8 mouse cellular contexts compared by ENCODE assay signal in genomic region chr4:136239622-136240021, GRCm38 (mm10). TPM values are rescaled to one million over a fixed set of nuclear protein-coding genes. Genes with fewer than 3 reads are reported as not detected.
A peak's percentile ranks its signal among the peaks of the same experiment; 100 is the strongest.
DNase-seq lines count a peak whose midpoint lies in the region; ATAC-seq and TF ChIP-seq lines count a peak whose summit lies in the region.
"Had no signal": no experiment of that assay in that cellular context is flagged by ENCODE, and none has a peak within 500 bp of the region (broad histone marks: within the 10 kb centered on the region; RNA-seq: fewer than 3 reads in every experiment).

No protein-coding gene starts in this region.

- TF ChIP-seq CTCF in G1E (IDR thresholded peaks at IDR 0.05; ENCODE audit: low read depth, low read length) = peak; percentile 66
- peak; percentile 50; the same call in 1 of the 2 replicates for TF ChIP-seq CTCF in embryonic fibroblast, embryonic 13.5 days (IDR thresholded peaks at IDR 0.05; ENCODE audit: borderline replicate concordance, insufficient read depth, low read length)

- no peak overlapping the region for H3K27ac ChIP-seq in embryonic fibroblast, embryonic 13.5 days (ENCODE audit: insufficient read depth, low read length)
- H3K27ac ChIP-seq: macrophage had no signal

- H3K27me3 ChIP-seq in G1E (ENCODE audit: insufficient read depth, low read length) = peaks cover 53% of the 10 kb centered on the region

- H3K9me3 ChIP-seq in G1E (replicated peaks) = 0 out of 2 replicates have a peak, but pooled peaks cover 4% of the 10 kb centered on the region

- TF ChIP-seq POLR2A in embryonic fibroblast, embryonic 13.5 days (IDR thresholded peaks at IDR 0.05; ENCODE audit: low read depth, low read length) = no peak

- no peaks in the 10 kb centered on the region for H3K36me3 ChIP-seq in G1E (replicated peaks)

- intact Hi-C loops in heart, postnatal 25 days (cut with DNase I) = loop anchor here (2.0 to 5.0 kb wide), 3 partner anchors 19 to 77 kb away; no protein-coding TSS in a partner anchor

- peak; percentile 66 for DNase-seq in G1E (ENCODE audit: low spot score)
- DNase-seq in adrenal gland, postnatal 25 days = peak; percentile 84
- DNase-seq in heart, postnatal 25 days (ENCODE audit: low spot score) = peak; percentile 73
- peak; percentile 80 to 83 for DNase-seq in layer of hippocampus, postnatal 36 days
- peak; percentile 82 to 88 for DNase-seq in lung, postnatal 4 days
- DNase-seq in spleen, adult 12 weeks (ENCODE audit: low spot score) = peak; percentile 45

- peak; percentile 54; the same call in 1 of the 2 replicates for ATAC-seq in G1E (ENCODE audit: extremely low read depth, insufficient number of reproducible peaks, low FRiP score, poor library complexity, severe bottlenecking)

- H3K4me3 ChIP-seq in G1E (ENCODE audit: low read depth, low read length) = no peak overlapping the region
- H3K4me3 ChIP-seq in embryonic fibroblast, embryonic 13.5 days (ENCODE audit: insufficient read depth, low read length) = no peak overlapping the region

- H3K4me1 ChIP-seq in G1E (ENCODE audit: insufficient read depth, low read depth, low read length) = peaks cover 4% of the 10 kb centered on the region
- H3K4me1 ChIP-seq in embryonic fibroblast, embryonic 13.5 days (ENCODE audit: control insufficient read depth, insufficient read depth, low read length) = no peaks in the 10 kb centered on the region

RNA-seq across cellular contexts. Expression of gene Tcea3, which starts 7.9 kb away (rescaled TPM):
- total RNA-seq in G1E (2014; fragmentation: Nextera tagmentation) = not detected in 2 replicates
- 0.55 and 0.70 TPM in 2 replicates for total RNA-seq in G1E (2017)
- polyA plus RNA-seq in G1E (2012) = not detected in 2 replicates
- 2.3 TPM in 2 replicates for total RNA-seq in adrenal gland, postnatal 25 days (2021)
- 13.1 and 15.6 TPM in 2 replicates for polyA plus RNA-seq in embryonic fibroblast, embryonic 13.5 days (2011; ENCODE audit: insufficient read length, low read depth, missing spikeins)
- 100 to 1,000 TPM; 101 to 111 TPM for total RNA-seq in heart, postnatal 25 days (2021)
- under 1 TPM; 0.27 to 0.30 TPM for total RNA-seq in layer of hippocampus, postnatal 36 days (2021)
- polyA plus RNA-seq: macrophage had no signal

RNA-seq across cellular contexts. Expression of gene Asap3, which starts 33.5 kb away (rescaled TPM):
- total RNA-seq in G1E (2014; fragmentation: Nextera tagmentation) = 0.30 TPM in 1 of 2 replicates, not detected in the other
- 0.05 and 0.06 TPM in 2 replicates for total RNA-seq in G1E (2017)
- polyA plus RNA-seq in G1E (2012) = 0.04 and 0.05 TPM in 2 replicates
- 1.8 and 2.8 TPM in 2 replicates for total RNA-seq in adrenal gland, postnatal 25 days (2021)
- polyA plus RNA-seq in embryonic fibroblast, embryonic 13.5 days (2011; ENCODE audit: insufficient read length, low read depth, missing spikeins) = 7.0 and 8.5 TPM in 2 replicates
- 10 to 100 TPM in 1 of 2 experiments, 1 to 10 TPM in 1; 8.7 to 11.8 TPM for total RNA-seq in heart, postnatal 25 days (2021)
- total RNA-seq in layer of hippocampus, postnatal 36 days (2021) = 1 to 10 TPM; 3.1 to 3.2 TPM

RNA-seq across cellular contexts. Expression of gene Zfp46, which starts 44.9 kb away (rescaled TPM):
- total RNA-seq in G1E (2014; fragmentation: Nextera tagmentation) = 17.7 and 19.9 TPM in 2 replicates
- total RNA-seq in G1E (2017) = 13.2 and 13.9 TPM in 2 replicates
- polyA plus RNA-seq in G1E (2012) = 6.1 and 6.7 TPM in 2 replicates
- total RNA-seq in adrenal gland, postnatal 25 days (2021) = 20.0 and 22.0 TPM in 2 replicates
- polyA plus RNA-seq in embryonic fibroblast, embryonic 13.5 days (2011; ENCODE audit: insufficient read length, low read depth, missing spikeins) = 22.4 and 23.2 TPM in 2 replicates
- 10 to 100 TPM; 39.3 to 54.1 TPM for total RNA-seq in heart, postnatal 25 days (2021)
- 10 to 100 TPM; 37.7 to 43.1 TPM for total RNA-seq in layer of hippocampus, postnatal 36 days (2021)

Comparison
In these comparisons a context has a peak if more than half of its experiments do, and no peak if none do; other contexts are left out.
1. RNA of gene Tcea3, which starts 7.9 kb away (total RNA-seq): 101 to 111 TPM in heart, postnatal 25 days; 2.3 TPM in adrenal gland, postnatal 25 days, 0.55 to 0.70 TPM in G1E and 0.27 to 0.30 TPM in layer of hippocampus, postnatal 36 days; every median in the first group is over 10 times any median in the second.
2. Peak in every context shown above with its lines, with median percentiles within 50 percentile points of each other: DNase-seq.